Mouse (Mus musculus): ENCODE measurements around the gene Ism1.

DNA sequence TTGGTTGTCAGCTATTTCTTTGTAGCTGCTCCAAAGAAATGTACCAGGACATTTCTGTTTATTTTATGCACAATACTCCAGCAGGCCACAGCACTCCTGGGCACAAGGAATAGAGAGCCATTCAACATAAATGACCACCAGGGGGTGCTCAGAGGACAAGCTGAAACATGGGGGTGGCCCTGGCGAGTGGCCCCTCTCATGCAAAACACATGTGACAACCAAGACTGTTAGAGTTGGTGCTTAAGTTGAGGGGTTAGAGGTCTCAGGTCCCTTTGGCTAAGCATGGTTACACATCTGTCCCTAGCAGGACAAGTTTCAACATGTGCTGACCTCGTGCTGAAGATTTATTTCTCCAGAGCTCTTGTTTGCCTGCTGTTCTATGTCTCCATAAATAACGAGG, 100.3 kb downstream of the Ism1 start:
- TF ChIP-seq POLR2A (IDR thresholded peaks at IDR 0.05; ENCODE audit: low read depth, low read length): no peak
- TF ChIP-seq CTCF (IDR thresholded peaks at IDR 0.05; ENCODE audit: borderline replicate concordance, insufficient read depth, low read length): peak; percentile 19; the same call in 1 of the 2 replicates

Measured in embryonic fibroblast, embryonic 13.5 days (primary cell).